Mouse (Mus musculus) heart, adult 2 months (tissue): ENCODE data around the gene Ccr2. TPM values are rescaled to one million over a fixed set of nuclear protein-coding genes. Genes with fewer than 3 reads are reported as not detected.
"Not testable (repeated sequence)": the region's sequence is repeated elsewhere in the genome, so short reads cannot be mapped to it uniquely, and the experiment has no call there.

Source experiments
- DNase-seq, 2 experiments: peaks; one replicate each; pipeline ENCODE4 v3.0.0; 2021
- H3K27ac ChIP-seq: fragments of 200-600 bp; 2 replicates; pipeline ENCODE4 v1.8.1; 2022
- H3K27me3 ChIP-seq: fragments of 200-500 bp; 2 replicates; pipeline ENCODE4 v1.6.1; 2012; ENCODE audit warnings: mild to moderate bottlenecking, low read length, inconsistent platforms, mixed read lengths; ENCODE audit not compliant: control insufficient read depth, insufficient read depth
- H3K36me3 ChIP-seq: fragments of 200-500 bp; 2 replicates; pipeline ENCODE4 v1.6.1; 2012; ENCODE audit warnings: low read length, inconsistent platforms; ENCODE audit not compliant: control insufficient read depth, insufficient read depth
- H3K4me1 ChIP-seq: fragments of 200-500 bp; 2 replicates; pipeline ENCODE4 v1.6.1; 2011; ENCODE audit warnings: low read length; ENCODE audit not compliant: control insufficient read depth, insufficient read depth
- H3K4me3 ChIP-seq: fragments of 200-600 bp; 2 replicates; pipeline ENCODE4 v1.8.1; 2022
- H3K79me2 ChIP-seq: fragments of 200-500 bp; replicated peaks from 2 replicates; pipeline ENCODE4 v1.6.1; 2012; ENCODE audit warnings: mild to moderate bottlenecking, inconsistent platforms, low read length, moderate library complexity, mixed read lengths; ENCODE audit not compliant: control insufficient read depth, insufficient read depth
- H3K9ac ChIP-seq: fragments of 200-500 bp; 2 replicates; pipeline ENCODE4 v1.6.1; 2012; ENCODE audit warnings: low read depth, mild to moderate bottlenecking, control low read depth, inconsistent platforms, low read length, mixed read lengths
- CTCF ChIP-seq: fragments of 200-600 bp; IDR thresholded peaks from 2 replicates; pipeline ENCODE4 v1.8.1; 2022; ENCODE audit warnings: antibody characterized with exemption, mild to moderate bottlenecking, moderate library complexity
- EP300 ChIP-seq: fragments of 200-500 bp; IDR thresholded peaks from 2 replicates; pipeline ENCODE4 v1.6.1; 2011; ENCODE audit warnings: low read depth, low read length, control low read depth; ENCODE audit not compliant: insufficient read depth
- POLR2A ChIP-seq: fragments of 200-500 bp; IDR thresholded peaks from 2 replicates; pipeline ENCODE4 v1.6.1; 2011; ENCODE audit warnings: mild to moderate bottlenecking, low read depth, low read length, control low read depth; ENCODE audit not compliant: insufficient read depth
- WGBS: fragments of 180-500 bp; shearing (Covaris S2); methylation state at CpG from one replicate; pipeline ENCODE4 v1.1.7; 2018; 5-methylcytosine and 5-hydroxymethylcytosine counted together
- intact Hi-C: fragments of 180-260 bp; cut with DNase I; formaldehyde crosslinking; loops from one replicate; pipeline ENCODE4 v1.15.1; 2025
- polyA plus RNA-seq: library from polyadenylated mRNA; depleted of rRNA; stranded (reverse); fragments of >200 nt; gene quantifications from 2 replicates; pipeline ENCODE4 v1.2.3, GENCODE M21; 2012
- total RNA-seq, 2 experiments: library from RNA; stranded (reverse); gene quantifications; 2 replicates each; pipeline ENCODE4 v1.2.3; 2021

Gene Ccr2
- total and polyA plus RNA-seq, 3 experiments, result 0.27 to 1.7 (median 0.97) TPM

DNA sequence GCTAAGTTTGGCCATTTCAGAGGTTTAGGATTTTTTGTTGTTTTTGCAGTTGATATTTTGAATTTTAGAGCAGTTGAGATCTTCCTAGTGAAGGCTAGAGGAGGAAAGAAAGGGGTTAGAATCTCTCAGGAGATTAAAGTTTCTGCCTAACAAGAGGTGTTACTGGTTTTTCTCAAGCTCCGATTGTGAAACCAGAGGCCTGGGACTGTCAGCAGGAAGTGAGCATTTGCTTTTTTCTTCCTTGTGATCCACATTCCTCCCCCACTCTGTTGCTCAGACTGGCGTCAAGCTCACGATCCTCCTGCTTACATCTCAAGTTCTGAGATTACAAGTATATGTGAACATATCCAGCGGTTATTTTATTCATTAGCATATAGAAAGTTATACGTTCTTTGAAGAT lies 24.6 kb downstream of the Ccr2 start:
- intact Hi-C loops, result no loop called here
- H3K4me3 ChIP-seq, result no peak overlapping the region
- H3K4me1 ChIP-seq, result peaks cover 2% of the 10 kb centered on the region; the same call in 1 of the 2 replicates
- no peaks in the 10 kb centered on the region for H3K27me3 ChIP-seq
- H3K36me3 ChIP-seq, result no peaks in the 10 kb centered on the region
- H3K79me2 ChIP-seq, result no peaks in the 10 kb centered on the region
- WGBS, result 22% methylated on average over 5 of the region's 5 CpGs
- H3K27ac ChIP-seq, result peak overlapping the region; percentile 22; the same call in 1 of the 2 replicates
- peak in 1 of 2 experiments; percentile 14 for DNase-seq
- H3K9ac ChIP-seq, result no peak overlapping the region
- TF ChIP-seq EP300 (no peak), CTCF (no peak), POLR2A (no peak)

DNA sequence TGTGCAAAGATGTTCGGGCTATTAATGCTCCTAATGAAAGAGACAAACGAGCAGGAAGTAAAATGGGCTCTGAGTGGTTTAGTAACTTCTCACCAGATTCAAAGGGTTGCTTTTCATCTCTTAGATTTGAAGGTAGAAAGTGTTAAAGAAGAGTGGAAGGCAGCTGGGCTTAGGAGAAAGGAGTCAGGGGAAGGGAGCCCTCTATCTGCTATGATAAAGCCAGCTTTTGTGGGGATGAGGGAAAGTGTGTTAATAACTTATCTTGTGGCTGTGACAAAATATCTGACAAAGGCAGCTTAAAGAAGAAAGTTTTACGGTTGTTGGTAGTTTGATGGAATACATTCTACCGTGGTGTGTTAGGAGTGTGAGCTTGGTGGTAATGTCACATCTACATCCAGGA lies 25.7 kb downstream of the Ccr2 start:
- Histone ChIP-seq H3K79me2 (no peaks in the 10 kb centered on the region), H3K9ac (no peak overlapping the region), H3K27me3 (no peaks in the 10 kb centered on the region), H3K4me1 (peaks cover 2% of the 10 kb centered on the region; the same call in 1 of the 2 replicates), H3K4me3 (no peak overlapping the region), H3K36me3 (no peaks in the 10 kb centered on the region), H3K27ac (no peak overlapping the region)
- no peak for DNase-seq
- TF ChIP-seq EP300, result no peak
- no peak for TF ChIP-seq CTCF
- TF ChIP-seq POLR2A, result no peak
- 44% methylated on average over 4 of the region's 4 CpGs for WGBS
- intact Hi-C loops, result no loop called here

GRCm38 (mm10) chr9:124128379-124128778 lies 26.6 kb downstream of the Ccr2 start:
- peak in 1 of 2 experiments; percentile 16 for DNase-seq
- 0% methylated on average over 1 of the region's 1 CpGs for WGBS
- intact Hi-C loops, result no loop called here

DNA sequence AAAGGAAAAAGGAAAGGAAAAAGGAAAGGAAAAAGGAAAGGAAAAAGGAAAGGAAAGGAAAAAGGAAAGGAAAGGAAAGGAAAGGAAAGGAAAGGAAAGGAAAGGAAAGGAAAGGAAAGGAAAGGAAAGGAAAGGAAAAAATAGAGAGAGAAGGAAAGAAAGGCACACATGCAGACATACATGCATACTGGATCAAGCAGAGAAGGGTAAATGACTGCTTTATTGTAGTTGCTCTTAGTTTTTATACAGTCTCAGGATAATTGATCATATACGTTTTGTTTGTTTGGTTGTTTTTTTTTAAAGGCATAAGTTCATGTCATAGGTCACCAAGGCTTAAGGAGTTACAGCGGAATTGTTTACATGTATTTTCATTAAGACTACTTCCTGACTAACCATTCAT lies 31.1 kb downstream of the Ccr2 start:
- H3K27ac ChIP-seq, H3K4me1 ChIP-seq, H3K36me3 ChIP-seq, H3K27me3 ChIP-seq, DNase-seq, H3K79me2 ChIP-seq, intact Hi-C loops, H3K4me3 ChIP-seq, H3K9ac ChIP-seq: not testable (repeated sequence)
- 83% methylated on average over 2 of the region's 2 CpGs for WGBS

More at GRCm38 (mm10) chr9:124128379-124128778, 26.6 kb downstream of the Ccr2 start:
- H3K27ac ChIP-seq, result no peak overlapping the region
- no peak overlapping the region for H3K9ac ChIP-seq
- no peaks in the 10 kb centered on the region for H3K36me3 ChIP-seq
- TF ChIP-seq EP300 (no peak), POLR2A (no peak), CTCF (peak; percentile 88)
- no peaks in the 10 kb centered on the region for H3K27me3 ChIP-seq
- no peaks in the 10 kb centered on the region for H3K79me2 ChIP-seq
- peaks cover 2% of the 10 kb centered on the region; the same call in 1 of the 2 replicates for H3K4me1 ChIP-seq
- H3K4me3 ChIP-seq, result no peak overlapping the region

- H3K4me3 ChIP-seq, H3K4me1 ChIP-seq, DNase-seq, H3K27me3 ChIP-seq, H3K27ac ChIP-seq, intact Hi-C loops, H3K36me3 ChIP-seq, H3K9ac ChIP-seq, H3K79me2 ChIP-seq: not testable (repeated sequence)
- 79% methylated on average over 1 of the region's 1 CpGs for WGBS
These were observed 33.2 kb downstream of the Ccr2 start for GRCm38 (mm10) chr9:124134919-124135318.

DNA sequence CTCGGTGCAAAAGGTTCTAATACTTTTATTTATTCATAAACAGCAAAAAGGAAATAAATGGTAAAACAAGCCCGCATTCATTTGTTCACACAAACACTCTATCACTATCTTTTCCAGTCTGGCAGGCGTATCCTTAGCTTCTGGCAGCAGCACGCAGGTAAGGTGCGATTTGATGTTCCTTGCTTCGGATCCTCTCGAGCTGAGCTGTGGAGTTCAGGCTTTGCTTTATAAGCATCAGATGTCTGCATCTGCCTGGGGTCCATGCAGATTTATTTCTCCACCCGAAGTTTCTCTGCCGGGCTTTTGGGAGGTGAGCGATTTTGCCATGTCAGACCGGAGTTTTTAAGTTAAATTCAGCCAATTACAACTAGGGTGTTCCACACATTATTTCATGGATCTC lies 35.9 kb downstream of the Ccr2 start:
- intact Hi-C loops, result no loop called here

More for the DNA sequence above, 35.9 kb downstream of the Ccr2 start:
- no peaks in the 10 kb centered on the region for H3K27me3 ChIP-seq
- no peaks in the 10 kb centered on the region for H3K4me1 ChIP-seq
- WGBS, result 60% methylated on average over 11 of the region's 11 CpGs
- no peak overlapping the region for H3K9ac ChIP-seq
- H3K27ac ChIP-seq, result no peak overlapping the region
- TF ChIP-seq POLR2A, result no peak
- no peak for TF ChIP-seq EP300
- TF ChIP-seq CTCF, result no peak
- DNase-seq, result no peak
- H3K79me2 ChIP-seq, result no peaks in the 10 kb centered on the region
- H3K4me3 ChIP-seq, result no peak overlapping the region
- H3K36me3 ChIP-seq, result no peaks in the 10 kb centered on the region
